Mouse (Mus musculus) ES-E14 (cell line): ENCODE results near the gene Tfeb.

ENCODE experiments used
- CHD2 ChIP-seq: IDR thresholded peaks from 2 replicates; pipeline ENCODE4 v1.6.1; 2014; ENCODE audit warnings: mild to moderate bottlenecking, low read depth, low read length, inconsistent platforms
- MAFK ChIP-seq: IDR thresholded peaks from 2 replicates; pipeline ENCODE4 v1.6.1; 2014; ENCODE audit warnings: mild to moderate bottlenecking, low read depth, low read length, inconsistent platforms; ENCODE audit not compliant: insufficient read depth
- ZNF384 ChIP-seq: IDR thresholded peaks from 2 replicates; pipeline ENCODE4 v1.6.1; 2012; ENCODE audit warnings: low read depth, low read length, inconsistent platforms

DNA sequence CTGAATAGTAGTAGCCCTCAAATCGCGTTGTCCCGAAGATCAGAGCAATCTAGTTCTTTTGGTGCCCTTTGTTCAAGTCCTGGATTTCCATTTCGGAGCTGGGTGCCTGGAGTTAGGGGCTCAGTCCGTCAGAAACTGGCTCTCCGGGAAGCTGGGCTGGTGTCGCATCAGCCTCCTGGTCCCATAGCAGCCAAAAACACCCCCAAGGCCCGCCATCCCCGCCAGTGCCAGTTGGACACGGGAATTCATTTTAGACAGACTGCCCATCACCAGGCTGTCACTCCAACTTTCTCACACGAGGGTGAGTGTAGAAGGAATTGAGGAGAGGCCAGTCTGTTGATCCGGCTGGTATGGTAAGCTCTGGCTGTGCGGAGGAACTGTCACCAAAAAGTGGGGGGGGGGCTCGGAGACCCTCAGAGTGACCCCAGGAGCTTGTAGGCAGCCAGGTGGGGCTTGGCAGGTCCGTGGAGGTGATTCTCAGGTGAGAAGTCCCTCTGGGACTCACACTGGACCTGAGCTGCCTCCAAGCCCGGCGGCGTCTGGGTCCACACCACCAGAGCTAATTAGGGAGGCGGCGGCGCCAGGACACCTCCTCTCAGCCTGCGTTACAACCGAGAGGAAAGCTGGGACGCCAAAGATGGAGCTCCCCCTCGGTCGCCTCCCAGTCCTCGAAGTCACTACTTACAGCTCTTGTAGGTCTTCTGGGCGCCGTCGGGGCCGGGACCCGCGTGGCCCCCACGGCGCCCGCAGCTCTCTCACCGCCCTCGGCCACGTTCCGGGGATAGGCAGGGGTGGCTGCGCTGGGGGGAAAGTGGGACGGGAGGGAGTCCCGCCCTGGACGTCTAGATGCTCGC lies 97.0 kb downstream of the Tfeb start:
- no peak for TF ChIP-seq CHD2
- no peak for TF ChIP-seq ZNF384
- TF ChIP-seq MAFK: no peak
